Mouse (Mus musculus) 416B (cell line): ENCODE measurements around the gene Tex38.

Experiments used
- DNase-seq: peaks from one replicate; pipeline ENCODE4 v3.0.0; 2011; ENCODE audit warnings: low read depth

Gene Tex38

GRCm38 (mm10) chr4:115767647-115768467 lies 13.0 kb downstream of the Tex38 start:
- no peak for DNase-seq

- DNase-seq: no peak
Observed at GRCm38 (mm10) chr4:115764581-115764980, 16.2 kb downstream of the Tex38 start.

GRCm38 (mm10) chr4:115761206-115761605 lies 19.6 kb downstream of the Tex38 start:
- no peak for DNase-seq

DNA sequence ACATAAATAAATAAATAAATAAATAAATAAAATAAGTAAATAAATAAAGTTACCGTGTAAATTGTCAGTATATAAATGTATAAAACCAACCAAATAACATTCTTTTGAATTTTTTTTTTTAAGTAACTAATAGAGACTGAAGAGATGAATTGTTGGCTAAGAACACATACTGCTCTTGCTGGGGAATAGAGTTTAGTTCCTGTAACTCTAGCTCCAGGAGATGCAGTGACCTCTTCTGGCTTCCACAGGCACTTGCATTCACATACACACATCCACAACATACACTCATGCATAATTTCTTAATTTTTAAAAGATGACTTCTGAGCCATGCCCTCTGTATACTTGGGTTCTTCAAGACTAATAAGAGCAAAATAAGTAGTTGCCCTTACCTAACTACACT lies 26.0 kb downstream of the Tex38 start:
- peak; percentile 44 for DNase-seq

DNA sequence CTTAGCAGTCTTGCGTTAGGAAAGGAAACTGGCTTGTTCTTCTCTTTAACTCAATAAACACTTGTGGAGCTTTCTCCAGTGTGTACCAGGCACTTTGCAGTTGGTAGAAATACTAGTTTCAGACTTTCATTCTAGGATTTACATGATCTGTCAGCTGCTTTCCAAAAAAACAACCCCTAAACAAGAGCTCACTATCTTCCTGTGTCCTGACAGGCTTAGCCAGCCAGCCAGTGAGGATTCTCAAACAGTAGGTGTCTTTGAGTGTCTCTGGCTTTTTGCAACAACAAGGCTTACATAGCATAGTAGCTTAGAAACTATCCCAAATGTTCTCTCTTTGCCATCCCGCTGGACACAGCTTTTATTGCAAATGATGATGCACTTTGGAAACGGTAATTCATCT lies 26.7 kb downstream of the Tex38 start:
- no peak for DNase-seq

GRCm38 (mm10) chr4:115749336-115749735 lies 31.5 kb downstream of the Tex38 start:
- DNase-seq: no peak

DNA sequence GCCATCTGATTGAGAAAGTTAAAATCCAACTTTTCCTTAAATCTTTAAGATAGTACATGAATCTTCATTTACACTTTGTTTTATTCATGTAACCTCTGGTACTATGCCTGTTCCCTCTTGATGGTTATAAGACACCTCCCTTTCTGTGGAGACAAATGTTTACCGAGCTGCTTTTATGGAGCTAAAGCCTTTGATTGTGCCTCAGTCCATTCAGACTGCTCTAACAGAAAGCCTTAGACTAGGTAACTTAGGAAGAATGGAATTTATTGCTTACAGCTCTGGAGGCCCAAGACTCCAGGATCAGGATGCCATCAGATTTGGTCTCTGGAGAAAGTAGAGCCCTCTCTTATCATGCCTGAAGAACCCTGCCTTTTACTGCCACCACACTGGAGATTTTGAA lies 32.6 kb downstream of the Tex38 start:
- no peak for DNase-seq

DNA sequence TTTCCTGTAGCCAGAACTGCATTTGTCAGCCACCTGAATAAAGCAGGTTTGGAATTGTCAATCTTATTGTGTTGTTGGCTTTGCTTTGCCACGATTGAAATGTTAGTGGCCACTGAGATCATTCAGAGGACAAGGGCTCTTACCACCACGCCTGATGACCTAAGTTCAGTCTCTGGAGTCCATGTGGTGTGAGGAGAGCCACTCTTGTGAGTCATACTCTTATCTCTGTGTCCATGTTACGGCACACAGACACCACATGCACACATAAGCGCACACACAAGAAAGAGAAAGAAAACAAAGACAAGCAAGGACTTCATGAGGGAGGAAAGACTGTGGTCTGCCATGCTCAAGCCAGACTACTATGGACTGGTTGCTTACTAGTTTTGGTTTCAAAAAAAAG lies 37.7 kb downstream of the Tex38 start:
- peak; percentile 97 for DNase-seq

DNA sequence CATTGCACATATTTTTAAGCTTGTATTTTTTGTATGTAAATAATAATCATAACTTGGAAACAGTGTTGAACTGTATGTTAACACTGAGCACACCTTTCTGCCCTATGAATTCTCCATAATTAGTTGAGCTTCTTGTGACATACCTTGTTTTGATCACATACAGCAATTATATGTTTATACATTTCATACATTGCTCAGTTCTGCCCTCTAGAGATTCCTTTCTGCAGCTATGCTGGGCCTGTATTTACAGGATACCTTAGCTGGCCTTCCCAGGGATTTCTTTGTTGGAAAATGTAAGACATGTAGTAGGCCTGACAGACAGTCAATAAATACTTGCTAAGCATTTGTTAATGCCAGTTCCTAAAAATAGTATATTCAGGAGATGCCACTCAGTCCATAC lies 38.2 kb downstream of the Tex38 start:
- no peak for DNase-seq

DNA sequence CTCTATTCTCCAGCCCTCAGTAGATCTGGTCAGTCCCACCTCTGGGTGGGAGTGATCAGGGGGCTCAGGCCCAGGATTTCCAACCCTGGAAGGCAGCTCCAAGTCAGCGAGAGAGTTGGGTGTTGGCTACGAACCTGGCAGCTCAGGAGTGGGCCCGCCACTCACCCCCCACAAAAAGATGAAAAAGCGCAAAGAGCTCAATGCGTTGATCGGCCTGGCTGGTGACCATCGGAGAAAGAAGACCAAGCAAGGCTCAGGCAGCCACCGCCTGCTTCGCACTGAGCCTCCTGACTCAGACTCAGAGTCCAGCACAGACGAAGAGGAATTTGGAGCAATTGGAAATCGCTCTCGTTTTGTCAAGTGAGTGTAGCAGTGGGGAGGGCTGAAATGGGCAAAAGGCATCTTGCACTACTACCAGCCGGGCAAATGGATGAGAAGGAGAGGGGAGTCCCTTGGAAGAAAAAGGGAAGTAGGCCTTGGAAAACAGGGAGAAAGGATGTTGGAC lies 42.3 kb downstream of the Tex38 start:
- DNase-seq: peak; percentile 29

GRCm38 (mm10) chr4:115737551-115738041 lies 43.2 kb downstream of the Tex38 start, which contains the start of gene Efcab14:
Efcab14 (plus strand) TSS chr4:115737744.
- peak; percentile 99 for DNase-seq

GRCm38 (mm10) chr4:115734867-115735266 lies 46.0 kb downstream of the Tex38 start:
- DNase-seq: no peak

GRCm38 (mm10) chr4:115733746-115734145 lies 47.1 kb downstream of the Tex38 start:
- no peak for DNase-seq

DNA sequence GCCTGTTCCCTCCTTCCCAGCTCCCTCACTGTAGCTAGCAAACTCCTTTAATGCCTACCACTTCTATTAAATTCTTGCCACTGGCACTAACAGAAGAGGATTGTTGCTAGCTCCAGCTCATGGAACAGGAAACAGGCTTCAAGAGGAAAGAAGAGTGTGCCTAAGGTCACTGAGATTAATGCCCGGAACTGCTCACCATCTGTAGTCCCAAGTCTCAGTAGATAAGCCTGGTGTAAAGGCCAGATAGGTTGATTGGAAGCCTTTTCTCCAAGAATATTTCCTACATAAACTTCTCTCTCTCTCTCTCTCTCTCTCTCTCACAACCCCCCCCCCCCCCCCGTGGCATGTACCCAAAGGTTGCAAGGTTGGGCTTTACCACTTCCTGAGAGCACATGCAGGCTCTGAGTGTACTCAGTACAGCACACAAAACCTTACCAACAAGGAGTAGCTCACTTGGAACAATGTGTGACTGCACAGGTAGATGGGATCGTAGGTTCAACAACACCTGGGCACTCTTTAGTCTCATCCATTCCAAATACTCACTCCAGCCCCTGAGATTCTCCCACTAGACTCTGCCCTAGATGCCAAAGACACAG lies 48.5 kb downstream of the Tex38 start:
- DNase-seq: peak; percentile 84

DNA sequence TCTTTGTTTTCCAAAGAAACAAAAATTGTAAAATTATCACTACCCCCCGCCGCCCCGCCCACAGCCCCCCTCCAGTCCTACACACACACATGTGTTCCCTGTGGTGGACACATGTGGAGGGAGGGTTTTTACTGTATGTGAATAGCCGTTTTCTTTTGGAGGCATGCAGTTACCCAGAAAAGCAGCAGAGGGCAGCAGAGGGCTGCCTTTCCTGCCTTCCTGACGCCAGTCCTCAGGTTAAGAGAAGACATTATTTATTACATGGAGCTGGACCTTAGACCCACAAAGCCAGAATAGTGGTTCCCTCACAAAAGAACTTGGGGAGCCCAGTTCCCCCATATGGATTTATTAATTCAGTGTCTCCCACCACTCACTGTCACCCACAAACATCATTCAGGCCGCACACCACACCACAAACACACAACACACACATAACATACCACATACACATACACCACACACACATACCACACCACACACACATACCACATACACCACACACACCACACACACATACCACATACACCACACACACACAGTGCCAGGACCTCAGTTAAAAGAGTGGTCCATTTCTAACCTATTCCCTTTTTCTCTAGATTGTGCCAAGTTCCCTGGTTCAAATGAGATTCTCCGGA lies 49.1 kb downstream of the Tex38 start:
- peak; percentile 82 for DNase-seq
